In the genomic region with DNA sequence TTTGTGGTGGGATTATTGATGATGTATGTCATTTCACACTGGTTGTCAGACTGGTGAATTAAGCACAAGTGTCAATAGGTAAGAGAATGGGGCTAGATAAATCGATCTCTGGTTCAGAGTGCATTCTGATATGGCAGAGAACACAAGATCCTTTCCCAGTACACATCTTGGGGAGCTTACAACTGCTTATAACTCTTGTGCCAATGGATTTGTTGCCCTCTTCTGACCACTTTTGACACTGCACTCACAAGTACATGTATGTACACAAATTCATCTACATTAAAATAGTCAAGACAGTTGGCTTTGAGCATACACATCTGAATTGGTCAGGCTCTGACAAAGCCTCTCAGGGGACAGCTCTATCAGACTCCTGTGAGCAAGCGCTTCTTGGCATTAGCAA, we compare ENCODE assay signal across 11 mouse cellular contexts.
DNase-seq lines count a peak whose midpoint lies in the region; ATAC-seq and TF ChIP-seq lines count a peak whose summit lies in the region.
"Had no signal": no experiment of that assay in that cellular context is flagged by ENCODE, and none has a peak within 500 bp of the region (broad histone marks: within the 10 kb centered on the region; RNA-seq: fewer than 3 reads in every experiment).

No protein-coding gene starts in this region.

- no peaks in the 10 kb centered on the region for H3K4me1 ChIP-seq in lung, embryonic 14.5 days (ENCODE audit: insufficient read depth)
- H3K4me1 ChIP-seq in lung, adult 2 months (ENCODE audit: control insufficient read depth, insufficient read depth, low read length), result no peaks in the 10 kb centered on the region
- H3K4me1 ChIP-seq in hindbrain, embryonic 11.5 days (replicated peaks; ENCODE audit: control insufficient read depth, insufficient read depth, low read length), result no peaks in the 10 kb centered on the region
- H3K4me1 ChIP-seq: limb, embryonic 13.5 days; neural tube, embryonic 13.5 days had no signal

- no peaks in the 10 kb centered on the region for H3K27me3 ChIP-seq in lung, embryonic 14.5 days (ENCODE audit: insufficient read depth, low read length)
- no peaks in the 10 kb centered on the region for H3K27me3 ChIP-seq in hindbrain, embryonic 11.5 days (ENCODE audit: control insufficient read depth, insufficient read depth, low read length)
- H3K27me3 ChIP-seq: limb, embryonic 13.5 days; neural tube, embryonic 13.5 days had no signal

- H3K27ac ChIP-seq in lung, embryonic 14.5 days (ENCODE audit: low read depth), result no peak overlapping the region
- no peak overlapping the region for H3K27ac ChIP-seq in hindbrain, embryonic 11.5 days (ENCODE audit: low read depth, low read length)
- H3K27ac ChIP-seq: heart, adult 2 months; limb, embryonic 13.5 days; neural tube, embryonic 13.5 days had no signal

- H3K36me3 ChIP-seq in lung, embryonic 14.5 days (ENCODE audit: insufficient read depth), result no peaks in the 10 kb centered on the region
- H3K36me3 ChIP-seq in hindbrain, embryonic 11.5 days (ENCODE audit: control insufficient read depth, insufficient read depth, low read length), result no peaks in the 10 kb centered on the region
- H3K36me3 ChIP-seq: limb, embryonic 13.5 days; neural tube, embryonic 13.5 days had no signal

- 70% methylated on average over 2 of the region's 2 CpGs for WGBS in lung, embryonic 14.5 days
- 61% methylated on average over 2 of the region's 2 CpGs for WGBS in lung, adult 2 months
- WGBS in hindbrain, embryonic 11.5 days, result 75% methylated on average over 2 of the region's 2 CpGs

- no peak overlapping the region for H3K4me3 ChIP-seq in lung, embryonic 14.5 days (ENCODE audit: low read depth, low read length)
- no peak overlapping the region for H3K4me3 ChIP-seq in lung, adult 2 months (replicated peaks; ENCODE audit: extremely low read depth, low read depth, low read length)
- no peak overlapping the region for H3K4me3 ChIP-seq in hindbrain, embryonic 11.5 days (ENCODE audit: low read depth, low read length)
- H3K4me3 ChIP-seq: heart, adult 2 months; limb, embryonic 13.5 days; neural tube, embryonic 13.5 days had no signal

- no peak for TF ChIP-seq POLR2A in lung, adult 2 months (IDR thresholded peaks at IDR 0.05; ENCODE audit: borderline replicate concordance, extremely low read depth, low read depth, low read length)

- no peak overlapping the region for H3K9ac ChIP-seq in lung, embryonic 14.5 days
- no peak overlapping the region for H3K9ac ChIP-seq in hindbrain, embryonic 11.5 days (ENCODE audit: low read depth, low read length)
- H3K9ac ChIP-seq: limb, embryonic 13.5 days; neural tube, embryonic 13.5 days had no signal

- no peaks in the 10 kb centered on the region for H3K9me3 ChIP-seq in lung, embryonic 14.5 days (ENCODE audit: low read depth, low read length)
- no peaks in the 10 kb centered on the region for H3K9me3 ChIP-seq in hindbrain, embryonic 11.5 days (ENCODE audit: control insufficient read depth, low read length)
- H3K9me3 ChIP-seq: limb, embryonic 13.5 days; neural tube, embryonic 13.5 days had no signal

- peak; percentile 11 for DNase-seq in adrenal gland, adult 2 months
- no peak for DNase-seq in adrenal gland, adult 8-10 months
- peak; percentile 69 for DNase-seq in lung, embryonic 14.5 days
- no peak for DNase-seq in lung, adult 2 months
- peak; percentile 67 for DNase-seq in hindbrain, embryonic 11.5 days (ENCODE audit: low spot score)
- peak; percentile 21 to 29 for DNase-seq in right cerebral cortex, adult 2 months (ENCODE audit: low spot score in 2 of 2)
- DNase-seq in spleen, postnatal 10 days (ENCODE audit: low spot score in 2 of 2), result no peak
- no peak for DNase-seq in kidney, adult 18-20 months
- DNase-seq: heart, adult 2 months had no signal

- no peak overlapping the region for H3K4me2 ChIP-seq in lung, embryonic 14.5 days
- H3K4me2 ChIP-seq in hindbrain, embryonic 11.5 days (replicated peaks; ENCODE audit: low read depth, low read length), result no peak overlapping the region
- H3K4me2 ChIP-seq: limb, embryonic 13.5 days; neural tube, embryonic 13.5 days had no signal

- no peak for ATAC-seq in lung, embryonic 14.5 days (ENCODE audit: insufficient read depth)
- ATAC-seq in hindbrain, embryonic 11.5 days (ENCODE audit: low FRiP score), result peak; percentile 40

- peak; percentile 57 for TF ChIP-seq CTCF in lung, embryonic 14.5 days (IDR thresholded peaks at IDR 0.05; ENCODE audit: low read depth)
- TF ChIP-seq CTCF in lung, adult 2 months (IDR thresholded peaks at IDR 0.05; ENCODE audit: insufficient read depth, low read length), result no peak

Comparison
In these comparisons a context has a peak if more than half of its experiments do, and no peak if none do; other contexts are left out.
1. DNase-seq: peak in adrenal gland, adult 2 months (single experiment), lung, embryonic 14.5 days (single experiment), hindbrain, embryonic 11.5 days (single experiment) and right cerebral cortex, adult 2 months (2 of 2); none in adrenal gland, adult 8-10 months (single experiment), lung, adult 2 months (single experiment), spleen, postnatal 10 days (0 of 2) and kidney, adult 18-20 months (single experiment).